Mouse (Mus musculus) hindbrain, embryonic 13.5 days (tissue): ENCODE data around the gene Atp1a2. TPM values are rescaled to one million over a fixed set of nuclear protein-coding genes. Genes with fewer than 3 reads are reported as not detected.

Source experiments
- ATAC-seq: fragments of 200-750 bp; cut with Nextera tagmentation; 2 replicates; pipeline ENCODE4 v1.8.0; 2017; ENCODE audit warnings: moderate TSS enrichment; ENCODE audit not compliant: low FRiP score
- H3K27ac ChIP-seq: fragments of 300-500 bp; sonication (generic); 2 replicates; pipeline ENCODE4 v1.5.1; 2015; ENCODE audit warnings: inconsistent platforms, mild to moderate bottlenecking, moderate library complexity
- H3K27me3 ChIP-seq: fragments of 300-500 bp; sonication (generic); 2 replicates; pipeline ENCODE4 v1.6.1; 2015; ENCODE audit warnings: mild to moderate bottlenecking, inconsistent platforms
- H3K36me3 ChIP-seq: fragments of 300-500 bp; sonication (generic); 2 replicates; pipeline ENCODE4 v1.6.1; 2015; ENCODE audit warnings: mild to moderate bottlenecking, inconsistent platforms
- H3K4me1 ChIP-seq: fragments of 300-500 bp; sonication (generic); replicated peaks from 2 replicates; pipeline ENCODE4 v1.6.1; 2015; ENCODE audit warnings: inconsistent platforms
- H3K4me2 ChIP-seq: fragments of 300-500 bp; sonication (generic); 2 replicates; pipeline ENCODE4 v1.6.1; 2015; ENCODE audit warnings: inconsistent platforms, mild to moderate bottlenecking, moderate library complexity
- H3K4me3 ChIP-seq: fragments of 300-500 bp; sonication (generic); 2 replicates; pipeline ENCODE4 v1.5.1; 2015; ENCODE audit warnings: mild to moderate bottlenecking, inconsistent platforms
- H3K9ac ChIP-seq: fragments of 300-500 bp; sonication (generic); 2 replicates; pipeline ENCODE4 v1.6.1; 2015; ENCODE audit warnings: mild to moderate bottlenecking, inconsistent platforms
- H3K9me3 ChIP-seq: fragments of 300-500 bp; sonication (generic); 2 replicates; pipeline ENCODE4 v1.6.1; 2016; ENCODE audit warnings: inconsistent platforms
- WGBS: fragments of 180-500 bp; shearing (Covaris S2); methylation state at CpG from one replicate; pipeline ENCODE4 v1.1.7; 2015; 5-methylcytosine and 5-hydroxymethylcytosine counted together
- polyA plus RNA-seq: library from polyadenylated mRNA; unstranded; fragments of >200 nt; fragmentation: Nextera tagmentation; extraction: Ambion mirVana; gene quantifications from 2 replicates; pipeline ENCODE4 v1.2.1, GENCODE M21; 2015

Gene Atp1a2
- polyA plus RNA-seq, 1 experiment from 2014 or later = 42.3 TPM

DNA sequence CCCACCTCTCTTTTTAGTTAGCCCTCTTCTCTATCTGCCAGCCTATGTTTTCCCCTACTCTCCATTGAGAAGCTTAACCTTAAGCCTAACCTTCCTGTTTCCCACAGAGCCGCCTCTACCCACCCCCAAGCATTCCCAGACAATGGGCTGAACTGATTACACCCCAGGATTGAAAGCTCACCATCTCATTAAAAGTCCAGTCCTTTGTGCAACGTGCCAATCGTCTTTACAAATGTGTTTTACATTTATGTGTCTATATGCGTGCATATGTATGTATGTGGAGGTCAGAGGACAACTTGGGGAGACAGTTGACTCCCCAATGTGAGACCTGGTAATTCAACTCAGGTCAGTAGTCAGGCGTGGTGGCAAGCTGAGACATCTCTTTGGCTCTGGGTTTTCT is 25.4 kb upstream of the Atp1a2 start:
- WGBS = 14% methylated on average over 5 of the region's 5 CpGs
- Histone ChIP-seq H3K4me2 (no peak overlapping the region), H3K4me3 (no peak overlapping the region), H3K4me1 (peaks cover 56% of the 10 kb centered on the region), H3K9me3 (no peaks in the 10 kb centered on the region), H3K27me3 (peaks cover 25% of the 10 kb centered on the region), H3K27ac (0 out of 2 replicates have a peak overlapping the region, but pooled peaks have one; percentile 18), H3K9ac (peak overlapping the region; percentile 39; the same call in 1 of the 2 replicates), H3K36me3 (peaks cover 15% of the 10 kb centered on the region; the same call in 1 of the 2 replicates)
- ATAC-seq = no peak

DNA sequence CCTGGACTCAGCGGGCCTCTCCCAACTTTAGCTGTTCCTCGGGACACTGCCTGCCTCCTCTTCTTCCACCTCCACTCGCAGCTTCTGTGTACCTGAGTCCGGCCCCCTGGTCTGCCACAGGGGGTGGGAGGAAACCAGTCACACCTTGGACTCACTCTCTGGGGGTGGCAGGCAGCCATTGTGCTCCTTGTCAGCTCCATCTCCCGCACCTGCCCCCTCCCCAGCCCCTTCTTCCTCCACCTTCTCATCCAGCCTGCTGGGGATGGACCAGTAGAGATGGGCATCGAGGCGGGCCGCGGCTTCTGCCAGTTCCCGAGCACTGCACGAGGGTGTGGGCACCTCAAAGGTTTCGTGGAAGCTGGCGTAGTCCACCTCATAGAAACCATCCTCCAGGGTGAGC is 24.9 kb upstream of the Atp1a2 start:
- Histone ChIP-seq H3K9ac (peak overlapping the region; percentile 39; the same call in 1 of the 2 replicates), H3K4me1 (peaks cover 58% of the 10 kb centered on the region), H3K27ac (no peak overlapping the region), H3K36me3 (peaks cover 21% of the 10 kb centered on the region; the same call in 1 of the 2 replicates), H3K9me3 (no peaks in the 10 kb centered on the region), H3K4me2 (no peak overlapping the region), H3K4me3 (no peak overlapping the region), H3K27me3 (peaks cover 25% of the 10 kb centered on the region)
- WGBS = 64% methylated on average over 13 of the region's 13 CpGs
- no peak for ATAC-seq

GRCm38 (mm10) chr1:172319921-172320411 is 22.1 kb upstream of the Atp1a2 start:
- peak; percentile 22; the same call in 1 of the 2 replicates for ATAC-seq
- Histone ChIP-seq H3K9ac (peak overlapping the region; percentile 19; the same call in 1 of the 2 replicates), H3K36me3 (peaks cover 22% of the 10 kb centered on the region; the same call in 1 of the 2 replicates), H3K9me3 (no peaks in the 10 kb centered on the region), H3K27ac (peak overlapping the region; percentile 76), H3K4me2 (no peak overlapping the region), H3K4me1 (peaks cover 70% of the 10 kb centered on the region), H3K27me3 (0 out of 2 replicates have a peak, but pooled peaks cover under 1% of the 10 kb centered on the region), H3K4me3 (no peak overlapping the region)
- WGBS = 11% methylated on average over 5 of the region's 5 CpGs

- H3K36me3 ChIP-seq = peaks cover 22% of the 10 kb centered on the region; the same call in 1 of the 2 replicates
- no peak overlapping the region for H3K4me2 ChIP-seq
- ATAC-seq = no peak
- H3K27me3 ChIP-seq = no peaks in the 10 kb centered on the region
- no peak overlapping the region for H3K9ac ChIP-seq
- 76% methylated on average over 7 of the region's 7 CpGs for WGBS
- peak overlapping the region; percentile 76 for H3K27ac ChIP-seq
- no peak overlapping the region for H3K4me3 ChIP-seq
- H3K4me1 ChIP-seq = peaks cover 74% of the 10 kb centered on the region
- H3K9me3 ChIP-seq = no peaks in the 10 kb centered on the region
Observed at GRCm38 (mm10) chr1:172319346-172319745, 21.5 kb upstream of the Atp1a2 start.

DNA sequence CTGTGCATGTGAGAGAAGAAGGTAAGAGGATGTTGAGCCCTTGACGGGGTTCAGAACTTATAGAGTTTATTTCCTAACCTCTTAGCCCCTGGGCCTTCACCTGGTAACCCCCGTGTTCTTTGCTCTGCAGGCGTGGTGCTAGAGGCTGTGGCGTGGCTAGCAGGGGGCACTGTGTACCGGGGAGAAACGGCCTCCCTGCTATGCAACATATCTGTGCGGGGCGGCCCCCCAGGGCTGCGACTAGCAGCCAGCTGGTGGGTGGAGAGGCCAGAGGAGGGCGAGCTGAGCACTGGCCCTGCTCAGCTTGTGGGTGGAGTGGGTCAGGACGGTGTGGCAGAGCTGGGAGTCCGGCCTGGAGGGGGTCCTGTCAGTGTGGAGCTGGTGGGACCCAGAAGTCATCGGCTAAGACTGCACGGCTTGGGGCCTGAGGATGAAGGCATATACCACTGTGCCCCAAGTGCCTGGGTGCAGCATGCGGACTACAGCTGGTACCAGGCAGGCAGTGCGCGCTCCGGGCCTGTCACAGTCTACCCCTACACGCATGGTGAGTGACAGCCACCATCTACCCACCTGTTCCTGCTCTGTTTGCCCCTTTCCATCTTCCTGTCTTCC is 20.7 kb upstream of the Atp1a2 start:
- Histone ChIP-seq H3K4me2 (no peak overlapping the region), H3K9me3 (no peaks in the 10 kb centered on the region), H3K4me1 (peaks cover 79% of the 10 kb centered on the region), H3K27ac (peak overlapping the region; percentile 74), H3K9ac (peak overlapping the region; percentile 4; the same call in 1 of the 2 replicates), H3K27me3 (no peaks in the 10 kb centered on the region), H3K4me3 (no peak overlapping the region), H3K36me3 (peaks cover 22% of the 10 kb centered on the region; the same call in 1 of the 2 replicates)
- ATAC-seq = no peak
- 67% methylated on average over 19 of the region's 19 CpGs for WGBS

DNA sequence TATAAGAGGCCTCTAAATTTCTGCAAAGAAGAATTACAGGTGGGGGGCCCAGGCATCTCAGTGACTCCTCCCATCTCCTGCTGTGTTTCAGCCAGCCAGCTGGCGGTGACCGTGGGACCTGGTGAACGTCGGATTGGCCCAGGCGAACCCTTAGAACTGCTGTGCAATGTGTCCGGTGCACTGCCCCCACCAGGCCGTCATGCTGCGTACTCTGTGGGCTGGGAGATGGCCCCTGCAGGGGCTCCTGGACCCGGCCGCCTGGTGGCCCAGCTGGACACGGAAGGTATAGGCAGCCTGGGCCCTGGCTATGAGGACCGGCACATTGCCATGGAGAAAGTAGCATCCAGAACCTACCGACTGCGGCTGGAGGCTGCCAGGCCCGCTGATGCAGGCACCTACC is 20.1 kb upstream of the Atp1a2 start:
- Histone ChIP-seq H3K4me3 (no peak overlapping the region), H3K9ac (peak overlapping the region; percentile 4; the same call in 1 of the 2 replicates), H3K27ac (peak overlapping the region; percentile 74), H3K36me3 (peaks cover 22% of the 10 kb centered on the region; the same call in 1 of the 2 replicates), H3K4me1 (peaks cover 83% of the 10 kb centered on the region), H3K4me2 (no peak overlapping the region), H3K9me3 (no peaks in the 10 kb centered on the region), H3K27me3 (no peaks in the 10 kb centered on the region)
- no peak for ATAC-seq
- 41% methylated on average over 15 of the region's 15 CpGs for WGBS

- Histone ChIP-seq H3K27ac (peak overlapping the region; percentile 74), H3K4me3 (no peak overlapping the region), H3K9me3 (no peaks in the 10 kb centered on the region), H3K4me2 (no peak overlapping the region), H3K36me3 (peaks cover 22% of the 10 kb centered on the region; the same call in 1 of the 2 replicates), H3K9ac (no peak overlapping the region; the same call in 1 of the 2 replicates), H3K4me1 (peaks cover 83% of the 10 kb centered on the region), H3K27me3 (no peaks in the 10 kb centered on the region)
- 49% methylated on average over 18 of the region's 18 CpGs for WGBS
- ATAC-seq = no peak
Observed at GRCm38 (mm10) chr1:172317431-172317830, 19.6 kb upstream of the Atp1a2 start.

DNA sequence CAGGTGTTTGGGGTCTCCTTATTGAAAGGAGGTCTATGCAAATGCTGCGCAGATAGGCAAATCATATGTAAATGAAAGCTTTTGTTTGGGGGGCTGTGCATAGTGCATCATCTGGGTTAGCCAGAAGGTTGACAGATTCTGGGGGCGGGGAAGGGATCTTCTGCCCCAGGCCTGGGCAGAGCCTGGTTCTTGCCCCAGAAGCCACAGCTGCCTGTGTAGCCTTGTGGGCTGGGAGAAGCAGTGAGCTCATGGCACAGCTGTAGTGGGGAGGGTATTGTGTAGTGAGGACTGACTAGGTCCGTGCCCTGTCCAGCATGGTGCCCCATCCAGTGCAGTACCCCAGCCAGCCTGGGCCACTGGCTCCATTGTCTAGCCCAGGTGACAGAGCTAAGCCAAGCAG is 17.0 kb upstream of the Atp1a2 start:
- H3K9ac ChIP-seq = peak overlapping the region; percentile 46; the same call in 1 of the 2 replicates
- H3K4me2 ChIP-seq = peak overlapping the region; percentile 31
- H3K36me3 ChIP-seq = peaks cover 16% of the 10 kb centered on the region; the same call in 1 of the 2 replicates
- no peak overlapping the region for H3K4me3 ChIP-seq
- WGBS = 25% methylated on average over 3 of the region's 3 CpGs
- H3K9me3 ChIP-seq = no peaks in the 10 kb centered on the region
- ATAC-seq = peak; percentile 14; the same call in 1 of the 2 replicates
- H3K4me1 ChIP-seq = peaks cover 88% of the 10 kb centered on the region
- H3K27me3 ChIP-seq = no peaks in the 10 kb centered on the region
- H3K27ac ChIP-seq = peak overlapping the region; percentile 85

GRCm38 (mm10) chr1:172313613-172314411 is 15.9 kb upstream of the Atp1a2 start:
- no peak for ATAC-seq
- peak overlapping the region; percentile 65 for H3K4me3 ChIP-seq
- peaks cover 12% of the 10 kb centered on the region; the same call in 1 of the 2 replicates for H3K36me3 ChIP-seq
- no peaks in the 10 kb centered on the region for H3K9me3 ChIP-seq
- H3K9ac ChIP-seq = peak overlapping the region; percentile 79; the same call in 1 of the 2 replicates
- peak overlapping the region; percentile 76 for H3K4me2 ChIP-seq
- no peaks in the 10 kb centered on the region for H3K27me3 ChIP-seq
- H3K4me1 ChIP-seq = peaks cover 90% of the 10 kb centered on the region
- WGBS = 58% methylated on average over 10 of the region's 10 CpGs
- peak overlapping the region; percentile 85 for H3K27ac ChIP-seq

GRCm38 (mm10) chr1:172312768-172313561 is 15.1 kb upstream of the Atp1a2 start:
- Histone ChIP-seq H3K9me3 (no peaks in the 10 kb centered on the region), H3K4me3 (peak overlapping the region; percentile 65), H3K27ac (peak overlapping the region; percentile 85), H3K27me3 (no peaks in the 10 kb centered on the region), H3K36me3 (peaks cover 4% of the 10 kb centered on the region; the same call in 1 of the 2 replicates), H3K4me2 (peak overlapping the region; percentile 76), H3K4me1 (peaks cover 87% of the 10 kb centered on the region), H3K9ac (peak overlapping the region; percentile 79)
- 6% methylated on average over 16 of the region's 16 CpGs for WGBS
- no peak for ATAC-seq

DNA sequence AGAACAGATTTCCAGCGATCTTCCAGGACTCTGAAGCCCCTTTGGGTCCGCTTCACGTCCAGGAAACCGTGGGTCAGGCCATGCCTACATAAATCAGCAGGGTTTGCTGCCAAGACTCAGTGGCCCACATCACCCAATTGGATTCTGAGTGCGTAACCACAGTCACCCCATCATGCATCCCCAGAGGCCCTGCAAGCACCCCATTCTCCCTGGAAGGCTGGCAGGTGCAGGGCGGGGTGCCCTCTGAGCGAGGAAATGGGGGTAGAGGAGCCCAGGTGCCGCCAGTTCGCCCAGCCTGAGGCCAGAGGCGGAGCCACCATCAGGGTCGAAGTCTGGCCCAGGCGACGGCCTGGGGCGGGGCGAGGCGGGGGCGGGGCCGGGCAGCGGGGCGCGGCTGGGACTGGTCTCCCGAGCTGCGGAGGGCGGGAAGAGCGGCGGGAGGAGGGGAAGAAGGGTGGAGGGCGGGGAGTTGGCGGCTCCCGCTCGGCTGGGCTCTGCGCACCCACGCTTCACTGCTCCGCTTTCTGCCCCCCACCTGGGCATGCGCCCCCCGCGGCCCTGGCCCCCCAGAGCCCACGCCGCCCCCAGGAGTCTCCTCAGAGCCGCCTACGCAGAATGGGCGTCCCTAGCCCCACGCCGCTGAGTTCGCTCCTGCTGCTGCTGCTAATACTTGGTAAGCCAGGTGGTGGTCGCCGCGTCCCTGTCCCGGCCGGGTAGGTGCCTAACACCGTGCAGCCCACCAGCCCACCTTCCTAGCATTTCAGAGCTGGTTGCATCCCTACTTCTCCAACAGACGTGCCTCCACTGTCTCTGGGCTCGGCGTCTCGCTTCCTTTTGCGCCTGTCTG is 14.3 kb upstream of the Atp1a2 start:
- Histone ChIP-seq H3K36me3 (no peaks in the 10 kb centered on the region), H3K4me3 (peak overlapping the region; percentile 65), H3K4me2 (peak overlapping the region; percentile 76), H3K9ac (peak overlapping the region; percentile 79), H3K27me3 (no peaks in the 10 kb centered on the region), H3K27ac (peak overlapping the region; percentile 85), H3K9me3 (no peaks in the 10 kb centered on the region), H3K4me1 (peaks cover 84% of the 10 kb centered on the region)
- 1% methylated on average over 28 of the region's 55 CpGs for WGBS
- ATAC-seq = peak; percentile 55
